Comparison of ENCODE assay signal across 18 mouse cellular contexts in the genomic region with DNA sequence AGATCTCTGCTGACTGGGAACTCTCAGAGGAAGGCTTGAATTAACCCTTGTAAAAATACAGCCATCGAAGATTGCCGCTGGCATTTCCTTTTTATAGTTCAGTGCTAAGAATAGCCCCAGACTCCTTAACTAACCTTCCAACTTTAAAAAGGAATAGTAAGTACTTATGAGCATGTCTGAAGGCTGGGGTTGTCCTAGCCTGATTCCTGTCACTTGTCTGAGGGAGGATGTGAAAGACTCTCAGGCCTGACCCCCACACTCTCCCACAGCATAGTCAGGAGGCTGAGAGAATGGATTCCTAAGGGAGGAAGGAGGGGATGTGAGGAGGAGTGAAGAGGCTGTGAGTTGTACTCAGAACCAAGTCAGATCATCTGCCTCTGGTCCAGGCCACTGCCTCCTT. TPM values are rescaled to one million over a fixed set of nuclear protein-coding genes. Genes with fewer than 3 reads are reported as not detected.
DNase-seq lines count a peak whose midpoint lies in the region; ATAC-seq and TF ChIP-seq lines count a peak whose summit lies in the region.
"Had no signal": no experiment of that assay in that cellular context is flagged by ENCODE, and none has a peak within 500 bp of the region (broad histone marks: within the 10 kb centered on the region; RNA-seq: fewer than 3 reads in every experiment).

No protein-coding gene starts in this region.

- ATAC-seq in forebrain, embryonic 16.5 days, result peak; percentile 31; the same call in 1 of the 2 replicates
- no peak for ATAC-seq in forebrain, embryonic 14.5 days
- ATAC-seq in liver, embryonic 11.5 days (replicated peaks; ENCODE audit: low FRiP score), result no peak
- ATAC-seq in liver, embryonic 12.5 days, result no peak

- H3K27me3 ChIP-seq in forebrain, embryonic 16.5 days (replicated peaks; ENCODE audit: control insufficient read depth, insufficient read depth, low read length), result no peaks in the 10 kb centered on the region
- no peaks in the 10 kb centered on the region for H3K27me3 ChIP-seq in forebrain, embryonic 14.5 days (replicated peaks; ENCODE audit: control insufficient read depth, insufficient read depth, low read length)
- no peaks in the 10 kb centered on the region for H3K27me3 ChIP-seq in heart, adult 2 months (ENCODE audit: control insufficient read depth, insufficient read depth, low read length)
- H3K27me3 ChIP-seq in liver, embryonic 11.5 days (replicated peaks; ENCODE audit: control insufficient read depth, insufficient read depth, low read length), result no peaks in the 10 kb centered on the region
- H3K27me3 ChIP-seq in liver, embryonic 12.5 days (replicated peaks), result no peaks in the 10 kb centered on the region
- H3K27me3 ChIP-seq: forebrain, embryonic 12.5 days; liver, embryonic 13.5 days; lung, embryonic 15.5 days had no signal

- no peaks in the 10 kb centered on the region for H3K79me2 ChIP-seq in heart, adult 2 months (replicated peaks; ENCODE audit: control insufficient read depth, insufficient read depth, low read length)

- H3K9ac ChIP-seq in forebrain, embryonic 16.5 days (replicated peaks; ENCODE audit: low read depth, low read length), result no peak overlapping the region
- no peak overlapping the region for H3K9ac ChIP-seq in forebrain, embryonic 14.5 days (ENCODE audit: low read length)
- no peak overlapping the region for H3K9ac ChIP-seq in heart, adult 2 months (ENCODE audit: low read depth, low read length)
- H3K9ac ChIP-seq in liver, embryonic 11.5 days (ENCODE audit: low read depth, low read length), result no peak overlapping the region
- no peak overlapping the region for H3K9ac ChIP-seq in liver, embryonic 12.5 days
- H3K9ac ChIP-seq: forebrain, embryonic 12.5 days; liver, embryonic 13.5 days; lung, embryonic 15.5 days had no signal

- WGBS in forebrain, embryonic 16.5 days, result 79% methylated on average over 2 of the region's 2 CpGs
- WGBS in forebrain, embryonic 14.5 days, result 79% methylated on average over 2 of the region's 2 CpGs
- 11% methylated on average over 2 of the region's 2 CpGs for WGBS in heart, adult 2 months
- WGBS in liver, embryonic 11.5 days, result 81% methylated on average over 2 of the region's 2 CpGs
- WGBS in liver, embryonic 12.5 days (ENCODE audit: insufficient replicate concordance), result 65% methylated on average over 2 of the region's 2 CpGs

- no peaks in the 10 kb centered on the region for H3K9me3 ChIP-seq in forebrain, embryonic 16.5 days (ENCODE audit: control insufficient read depth, low read length)
- no peaks in the 10 kb centered on the region for H3K9me3 ChIP-seq in forebrain, embryonic 14.5 days (replicated peaks; ENCODE audit: control insufficient read depth, low read length)
- no peaks in the 10 kb centered on the region for H3K9me3 ChIP-seq in liver, embryonic 11.5 days (ENCODE audit: control insufficient read depth, low read length)
- no peaks in the 10 kb centered on the region for H3K9me3 ChIP-seq in liver, embryonic 12.5 days (replicated peaks)
- H3K9me3 ChIP-seq: forebrain, embryonic 12.5 days; hindbrain, embryonic 10.5 days; liver, embryonic 13.5 days; lung, embryonic 15.5 days had no signal

- no peak for DNase-seq in forebrain, embryonic 14.5 days (ENCODE audit: low spot score)
- DNase-seq in heart, postnatal 4 days, result peak; percentile 2
- no peak for DNase-seq in heart, adult 2 months
- peak; percentile 8 for DNase-seq in liver, embryonic 11.5 days (ENCODE audit: low spot score)
- peak; percentile 32 for DNase-seq in kidney, postnatal 14 days
- DNase-seq in cerebellum, adult 11 months, result no peak
- DNase-seq: cerebellum, postnatal 10 days; liver, embryonic 13.5 days; thymus, postnatal 25 days had no signal

- no peak overlapping the region for H3K4me3 ChIP-seq in forebrain, embryonic 16.5 days (replicated peaks; ENCODE audit: low read length)
- H3K4me3 ChIP-seq in forebrain, embryonic 14.5 days (ENCODE audit: low read depth, low read length), result no peak overlapping the region
- no peak overlapping the region for H3K4me3 ChIP-seq in heart, adult 2 months
- no peak overlapping the region for H3K4me3 ChIP-seq in liver, embryonic 11.5 days (ENCODE audit: low read depth, low read length)
- no peak overlapping the region for H3K4me3 ChIP-seq in liver, embryonic 12.5 days
- H3K4me3 ChIP-seq: forebrain, embryonic 12.5 days; hindbrain, embryonic 10.5 days; liver, embryonic 13.5 days; lung, embryonic 15.5 days had no signal

- no peak overlapping the region for H3K4me2 ChIP-seq in forebrain, embryonic 16.5 days (ENCODE audit: low read length)
- H3K4me2 ChIP-seq in forebrain, embryonic 14.5 days (ENCODE audit: low read length), result no peak overlapping the region
- H3K4me2 ChIP-seq in liver, embryonic 11.5 days, result no peak overlapping the region
- H3K4me2 ChIP-seq in liver, embryonic 12.5 days, result no peak overlapping the region
- H3K4me2 ChIP-seq: forebrain, embryonic 12.5 days; liver, embryonic 13.5 days; lung, embryonic 15.5 days had no signal

- H3K4me1 ChIP-seq in forebrain, embryonic 16.5 days (replicated peaks; ENCODE audit: control insufficient read depth, insufficient read depth, low read length), result no peaks in the 10 kb centered on the region
- H3K4me1 ChIP-seq in forebrain, embryonic 14.5 days (ENCODE audit: control insufficient read depth, insufficient read depth, low read length), result no peaks in the 10 kb centered on the region
- H3K4me1 ChIP-seq in heart, adult 2 months (ENCODE audit: control insufficient read depth, insufficient read depth, low read length), result no peaks in the 10 kb centered on the region; the same call in 1 of the 2 replicates
- H3K4me1 ChIP-seq in liver, embryonic 11.5 days (replicated peaks; ENCODE audit: control insufficient read depth, insufficient read depth, low read length), result no peaks in the 10 kb centered on the region
- H3K4me1 ChIP-seq in liver, embryonic 12.5 days, result no peaks in the 10 kb centered on the region

- no peak for TF ChIP-seq EP300 in heart, adult 2 months (IDR thresholded peaks at IDR 0.05; ENCODE audit: insufficient read depth, low read depth, low read length)

- no peak for TF ChIP-seq CTCF in heart, adult 2 months (IDR thresholded peaks at IDR 0.05)

- intact Hi-C loops in heart, adult 2 months (cut with DNase I), result no loop called here

- no peak for TF ChIP-seq POLR2A in heart, adult 2 months (IDR thresholded peaks at IDR 0.05; ENCODE audit: insufficient read depth, low read depth, low read length)

- H3K27ac ChIP-seq in forebrain, embryonic 16.5 days (ENCODE audit: low read length), result no peak overlapping the region
- no peak overlapping the region for H3K27ac ChIP-seq in forebrain, embryonic 14.5 days (ENCODE audit: low read depth, low read length)
- H3K27ac ChIP-seq in heart, adult 2 months, result no peak overlapping the region
- H3K27ac ChIP-seq in liver, embryonic 11.5 days (ENCODE audit: low read depth, low read length), result no peak overlapping the region
- no peak overlapping the region for H3K27ac ChIP-seq in liver, embryonic 12.5 days
- H3K27ac ChIP-seq: forebrain, embryonic 12.5 days; hindbrain, embryonic 10.5 days; liver, embryonic 13.5 days; lung, embryonic 15.5 days; macrophage; stomach, postnatal 0 days had no signal

- no peaks in the 10 kb centered on the region for H3K36me3 ChIP-seq in forebrain, embryonic 16.5 days (ENCODE audit: control insufficient read depth, insufficient read depth)
- no peaks in the 10 kb centered on the region for H3K36me3 ChIP-seq in forebrain, embryonic 14.5 days (ENCODE audit: control insufficient read depth, insufficient read depth, low read length)
- H3K36me3 ChIP-seq in heart, adult 2 months (ENCODE audit: control insufficient read depth, insufficient read depth, low read length), result no peaks in the 10 kb centered on the region
- no peaks in the 10 kb centered on the region for H3K36me3 ChIP-seq in liver, embryonic 11.5 days (ENCODE audit: control insufficient read depth, insufficient read depth, low read length)
- no peaks in the 10 kb centered on the region for H3K36me3 ChIP-seq in liver, embryonic 12.5 days
- H3K36me3 ChIP-seq: forebrain, embryonic 12.5 days; hindbrain, embryonic 10.5 days; liver, embryonic 13.5 days; lung, embryonic 15.5 days had no signal

RNA-seq across cellular contexts. Expression of gene Gm12166, which starts 22.6 kb away (rescaled TPM):
- polyA plus RNA-seq in forebrain, embryonic 16.5 days (2015; fragmentation: Nextera tagmentation; extraction: Ambion mirVana), result 4.1 and 5.0 TPM in 2 replicates
- 4.7 and 6.3 TPM in 2 replicates for polyA plus RNA-seq in forebrain, embryonic 14.5 days (2014; fragmentation: Nextera tagmentation; extraction: Ambion mirVana)
- total RNA-seq in heart, postnatal 4 days (2021), result 1 to 10 TPM; 2.7 to 4.0 TPM
- total RNA-seq in heart, adult 2 months (2021), result 1 to 10 TPM; 1.2 to 1.6 TPM
- 4.4 and 4.6 TPM in 2 replicates for polyA plus RNA-seq in heart, adult 2 months (2012; rRNA removed)
- polyA plus RNA-seq in liver, embryonic 11.5 days (2014; fragmentation: Nextera tagmentation; extraction: Ambion mirVana), result 5.5 and 6.6 TPM in 2 replicates
- 4.1 and 5.3 TPM in 2 replicates for polyA plus RNA-seq in liver, embryonic 12.5 days (2016; fragmentation: Nextera tagmentation; extraction: Ambion mirVana)

RNA-seq across cellular contexts. Expression of gene Adam19, which starts 26.3 kb away (rescaled TPM):
- 9.7 and 10.8 TPM in 2 replicates for polyA plus RNA-seq in forebrain, embryonic 16.5 days (2015; fragmentation: Nextera tagmentation; extraction: Ambion mirVana)
- 4.5 and 6.2 TPM in 2 replicates for polyA plus RNA-seq in forebrain, embryonic 14.5 days (2014; fragmentation: Nextera tagmentation; extraction: Ambion mirVana)
- 100 to 1,000 TPM; 161 to 163 TPM for total RNA-seq in heart, postnatal 4 days (2021)
- 10 to 100 TPM; 21.9 to 63.9 TPM for total RNA-seq in heart, adult 2 months (2021)
- 17.7 and 32.1 TPM in 2 replicates for polyA plus RNA-seq in heart, adult 2 months (2012; rRNA removed)
- 8.5 and 8.8 TPM in 2 replicates for polyA plus RNA-seq in liver, embryonic 11.5 days (2014; fragmentation: Nextera tagmentation; extraction: Ambion mirVana)
- polyA plus RNA-seq in liver, embryonic 12.5 days (2016; fragmentation: Nextera tagmentation; extraction: Ambion mirVana), result 3.6 and 4.5 TPM in 2 replicates

RNA-seq across cellular contexts. Expression of gene Sox30, which starts 49.4 kb away (rescaled TPM):
- not detected in 2 replicates for polyA plus RNA-seq in forebrain, embryonic 16.5 days (2015; fragmentation: Nextera tagmentation; extraction: Ambion mirVana)
- polyA plus RNA-seq in forebrain, embryonic 14.5 days (2014; fragmentation: Nextera tagmentation; extraction: Ambion mirVana), result 0.11 TPM in 1 of 2 replicates, not detected in the other
- total RNA-seq in heart, postnatal 4 days (2021), result under 1 TPM; 0.27 to 0.55 TPM
- under 1 TPM; 0.16 to 0.18 TPM for total RNA-seq in heart, adult 2 months (2021)
- 0.09 and 0.14 TPM in 2 replicates for polyA plus RNA-seq in heart, adult 2 months (2012; rRNA removed)
- 0.05 and 0.08 TPM in 2 replicates for polyA plus RNA-seq in liver, embryonic 11.5 days (2014; fragmentation: Nextera tagmentation; extraction: Ambion mirVana)
- 0.06 TPM in 2 replicates for polyA plus RNA-seq in liver, embryonic 12.5 days (2016; fragmentation: Nextera tagmentation; extraction: Ambion mirVana)
- total RNA-seq: MEL had no signal
- polyA plus RNA-seq: large intestine, adult 2 months; liver, embryonic 13.5 days; macrophage had no signal

Comparison
In these comparisons a context has a peak if more than half of its experiments do, and no peak if none do; other contexts are left out.
1. DNase-seq: peak in heart, postnatal 4 days (single experiment), liver, embryonic 11.5 days (single experiment) and kidney, postnatal 14 days (single experiment); none in forebrain, embryonic 14.5 days (single experiment), heart, adult 2 months (0 of 2) and cerebellum, adult 11 months (single experiment).